Mouse (Mus musculus) C2C12 (cell line): ENCODE data around the gene Gm49383.

ENCODE experiments used
- CEBPB ChIP-seq: IDR thresholded peaks from one replicate; pipeline ENCODE4 v1.6.1; 2011; ENCODE audit warnings: low read depth, mild to moderate bottlenecking, control low read depth, moderate library complexity
- CTCF ChIP-seq: IDR thresholded peaks from one replicate; pipeline ENCODE4 v1.5.1; 2011; ENCODE audit not compliant: control insufficient read depth, insufficient read depth, insufficient read length
- MAX ChIP-seq: IDR thresholded peaks from one replicate; pipeline ENCODE4 v1.6.1; 2011; ENCODE audit warnings: mild to moderate bottlenecking, control low read depth
- MYOD1 ChIP-seq: IDR thresholded peaks from one replicate; pipeline ENCODE4 v1.6.1; 2011; ENCODE audit warnings: low read depth; ENCODE audit not compliant: control insufficient read depth, insufficient read length
- MYOG ChIP-seq: IDR thresholded peaks from one replicate; pipeline ENCODE4 v1.6.1; 2011; ENCODE audit not compliant: control insufficient read depth, insufficient read length; ENCODE audit errors: extremely low read depth
- USF1 ChIP-seq: IDR thresholded peaks from one replicate; pipeline ENCODE4 v1.6.1; 2011; ENCODE audit warnings: low read depth, mild to moderate bottlenecking, control low read depth, moderate library complexity

DNA sequence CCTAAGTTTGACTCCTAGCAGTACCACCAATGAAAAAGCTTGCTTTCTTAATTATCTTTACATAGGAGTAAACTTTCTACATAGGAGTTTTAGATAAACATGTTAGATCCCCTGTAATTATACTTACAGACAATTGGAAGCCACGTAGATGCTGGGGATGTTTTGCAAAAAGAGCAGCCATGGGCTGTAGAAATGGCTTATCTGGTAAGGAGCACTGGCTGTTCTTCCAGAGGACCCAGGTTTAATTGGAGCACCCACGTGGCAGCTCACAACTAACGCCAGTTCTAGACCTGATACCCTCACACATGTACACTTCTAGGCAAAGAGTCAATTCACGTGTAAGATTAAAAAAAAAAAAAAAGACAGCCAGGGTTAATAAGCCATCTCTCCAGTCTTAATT, 15.1 kb downstream of the Gm49383 start:
- TF ChIP-seq MYOD1 (no peak), MAX (no peak), USF1 (no peak), CTCF (no peak), CEBPB (no peak), MYOG (no peak)
